Mouse (Mus musculus) G1E (cell line): Measurements from ENCODE around the gene Thada.

Experiments
- CTCF ChIP-seq: IDR thresholded peaks from 2 replicates; pipeline ENCODE4 v1.5.1; 2012; ENCODE audit warnings: low read depth, low read length, inconsistent platforms, mixed read lengths
- GATA1 ChIP-seq: IDR thresholded peaks from 2 replicates; pipeline ENCODE4 v1.6.1; 2012; ENCODE audit warnings: borderline replicate concordance, low read length, inconsistent platforms, mixed read lengths
- GATA2 ChIP-seq: IDR thresholded peaks from 2 replicates; pipeline ENCODE4 v1.6.1; 2012; ENCODE audit warnings: low read depth, low read length, inconsistent platforms, borderline replicate concordance
- POLR2AphosphoS5 ChIP-seq: IDR thresholded peaks from 2 replicates; pipeline ENCODE4 v1.6.1; 2012; ENCODE audit warnings: low read depth, low read length, inconsistent platforms; ENCODE audit not compliant: insufficient replicate concordance

GRCm38 (mm10) chr17:84180715-84181501 is 285.1 kb downstream of the Thada start:
- TF ChIP-seq CTCF (no peak), GATA1 (no peak), POLR2AphosphoS5 (peak; percentile 98), GATA2 (no peak)
